Mouse (Mus musculus): ENCODE data around the gene Egfl8.

Egfl8 gene

GRCm38 (mm10) chr17:34629221-34629751, 13.5 kb upstream of the Egfl8 start, which contains the start of gene Prrt1:
TSS of gene Prrt1 (plus strand) at chr17:34629533.
- no peak for DNase-seq (ENCODE audit: extremely low read depth, insufficient read length, low spot score)

DNA sequence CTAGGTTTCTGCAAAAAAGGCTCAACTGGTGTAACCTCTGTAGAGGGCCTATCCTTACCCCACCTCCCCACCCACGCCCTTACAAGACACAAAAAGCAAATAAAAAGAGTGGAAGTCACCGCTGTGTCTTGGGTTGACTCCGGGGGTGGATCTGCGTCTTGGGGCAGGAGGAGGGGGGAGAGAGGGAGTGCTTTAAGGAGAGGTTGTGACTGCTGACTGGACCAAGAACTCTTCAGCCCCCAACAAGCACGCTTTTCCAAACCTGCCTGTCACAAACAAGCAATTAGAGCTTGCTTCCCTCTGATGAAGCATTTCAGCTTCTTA, 12.8 kb upstream of the Egfl8 start:
- DNase-seq (ENCODE audit: extremely low read depth, insufficient read length, low spot score), result no peak

DNA sequence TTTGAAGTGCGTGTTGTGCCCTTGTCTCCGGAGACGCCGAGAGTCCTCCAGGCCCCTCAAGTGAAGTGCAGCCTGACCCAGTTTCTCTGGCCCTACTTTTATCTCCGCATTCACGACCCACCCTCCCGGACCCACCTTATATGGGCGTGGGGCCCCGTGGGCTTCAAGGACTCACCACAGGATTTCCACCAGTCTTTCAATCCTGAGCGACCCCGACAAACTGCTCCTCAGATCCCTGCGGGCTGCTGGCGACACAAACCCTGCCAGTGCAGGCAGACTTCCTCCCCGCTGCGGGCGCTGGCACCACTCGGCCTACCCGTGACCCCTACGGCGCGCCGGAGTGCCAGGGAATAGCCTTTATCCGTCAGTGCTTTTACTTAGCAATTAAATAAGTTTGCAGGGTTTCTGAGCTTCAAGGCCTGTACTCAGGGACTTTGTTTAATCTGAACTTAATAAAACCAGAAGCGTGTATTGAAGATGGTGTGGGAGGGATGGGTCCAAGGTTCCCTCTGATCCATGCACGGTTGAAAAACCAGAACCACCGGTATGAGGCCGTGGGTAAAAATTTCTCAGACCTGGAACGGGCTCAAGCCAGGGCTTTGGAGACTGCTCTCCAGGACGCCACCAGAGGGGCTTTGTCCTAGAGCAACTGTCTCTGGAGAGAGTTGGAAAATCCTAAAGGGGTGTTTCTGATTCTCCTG, 12.3 kb upstream of the Egfl8 start, which contains the start of gene Ppt2:
Gene Ppt2 (minus strand): TSS at position 568 of the 701 bp plus-strand sequence.
- no peak for DNase-seq (ENCODE audit: extremely low read depth, insufficient read length, low spot score)

DNA sequence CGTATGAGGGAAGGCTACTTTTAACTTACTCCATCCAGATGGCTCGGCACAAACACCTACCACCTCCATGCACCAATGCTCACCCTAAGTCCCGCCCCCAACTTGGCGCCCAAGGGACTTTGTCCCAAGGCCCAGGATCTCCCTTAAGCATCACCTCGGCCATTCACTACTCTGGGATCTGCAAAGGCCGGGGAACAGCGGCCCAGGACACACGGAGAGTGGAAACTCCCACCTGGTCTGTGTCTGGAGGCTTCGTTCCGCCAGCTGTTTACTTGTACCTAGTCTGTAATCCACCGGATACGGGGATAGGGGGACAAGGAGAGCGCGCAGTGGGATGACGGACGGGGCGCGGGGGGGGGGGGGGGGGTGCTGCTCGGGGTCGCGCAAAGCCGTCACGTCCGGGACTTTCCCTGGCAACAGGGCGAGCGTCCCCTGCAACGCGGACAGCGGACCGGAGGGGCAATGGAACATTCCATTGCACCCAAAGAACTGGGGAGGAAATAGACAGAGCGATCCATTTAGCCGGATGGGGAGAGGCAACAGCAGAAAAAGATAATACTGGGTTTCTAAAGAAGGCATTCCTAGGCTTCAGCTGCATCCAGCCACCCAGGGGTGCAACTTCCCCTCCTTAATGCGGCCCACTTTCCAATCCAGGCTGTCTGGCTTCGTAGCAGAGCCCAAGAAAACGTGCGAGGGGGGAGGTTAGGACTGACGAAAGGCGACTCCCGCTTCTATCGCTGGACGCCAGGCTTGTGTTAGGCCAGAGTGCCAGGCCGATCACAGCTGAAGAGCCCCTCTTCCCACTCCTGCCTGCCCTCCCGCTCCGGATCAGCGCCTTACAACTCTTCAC, 11.5 kb upstream of the Egfl8 start:
- DNase-seq (ENCODE audit: extremely low read depth, insufficient read length, low spot score), result peak; percentile 85

DNA sequence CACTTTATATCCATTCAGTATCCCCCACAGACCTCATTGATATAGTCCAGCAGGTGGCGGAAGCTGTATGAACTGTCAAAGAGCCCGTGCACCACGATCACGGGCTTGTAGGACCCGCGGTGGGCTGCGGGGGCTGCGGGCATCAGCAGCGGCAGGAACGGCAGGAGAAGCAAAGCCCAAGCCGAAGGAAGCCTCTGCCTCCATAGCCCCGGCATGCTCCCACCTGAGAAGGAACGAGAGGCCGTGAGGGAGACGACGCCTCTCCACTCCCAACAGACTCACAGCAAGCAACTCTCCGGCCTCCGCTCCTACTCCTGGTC, 11.0 kb upstream of the Egfl8 start:
- DNase-seq (ENCODE audit: extremely low read depth, insufficient read length, low spot score), result peak; percentile 66

DNA sequence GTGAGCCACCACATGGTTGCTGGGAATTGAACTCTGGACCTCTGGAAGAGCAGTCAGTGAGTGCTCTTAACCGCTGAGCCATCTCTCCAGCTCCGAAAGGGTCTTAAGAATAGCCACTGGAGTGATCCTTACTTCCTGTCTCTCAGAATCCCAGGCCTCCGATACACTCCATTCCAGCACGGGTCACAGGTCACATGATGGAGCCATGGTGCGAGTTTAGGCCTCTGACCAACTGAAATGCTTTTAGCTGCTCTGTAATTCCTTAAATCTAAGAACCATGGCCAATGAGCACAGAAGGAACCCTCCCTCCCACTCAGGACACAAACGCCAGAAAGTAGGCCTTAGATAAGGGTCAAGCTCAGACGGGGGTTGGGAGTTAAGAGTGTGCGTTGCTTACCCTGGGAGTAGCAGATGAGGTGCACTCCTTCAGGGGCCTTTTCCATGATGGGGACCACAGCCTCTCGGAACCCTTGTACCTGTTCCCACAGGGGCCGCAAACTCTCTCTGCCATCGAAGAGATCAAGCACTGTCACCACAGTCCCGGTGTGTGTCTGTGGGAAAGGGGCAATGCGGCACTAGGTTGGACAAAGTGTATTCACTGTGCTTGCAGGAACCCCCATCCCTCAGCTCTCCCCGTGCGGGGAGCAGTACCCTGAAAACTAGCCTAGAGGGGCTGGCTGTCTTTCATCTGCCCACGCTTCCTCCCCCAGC, 10.4 kb upstream of the Egfl8 start:
- DNase-seq (ENCODE audit: extremely low read depth, insufficient read length, low spot score), result no peak

- DNase-seq (ENCODE audit: extremely low read depth, insufficient read length, low spot score), result no peak
Observed at GRCm38 (mm10) chr17:34624981-34625380, 9.2 kb upstream of the Egfl8 start.

- no peak for DNase-seq (ENCODE audit: extremely low read depth, insufficient read length, low spot score)
Observed at GRCm38 (mm10) chr17:34623161-34623560, 7.4 kb upstream of the Egfl8 start.

- no peak for DNase-seq (ENCODE audit: extremely low read depth, insufficient read length, low spot score)
Observed at GRCm38 (mm10) chr17:34621006-34621405, 5.2 kb upstream of the Egfl8 start.

DNA sequence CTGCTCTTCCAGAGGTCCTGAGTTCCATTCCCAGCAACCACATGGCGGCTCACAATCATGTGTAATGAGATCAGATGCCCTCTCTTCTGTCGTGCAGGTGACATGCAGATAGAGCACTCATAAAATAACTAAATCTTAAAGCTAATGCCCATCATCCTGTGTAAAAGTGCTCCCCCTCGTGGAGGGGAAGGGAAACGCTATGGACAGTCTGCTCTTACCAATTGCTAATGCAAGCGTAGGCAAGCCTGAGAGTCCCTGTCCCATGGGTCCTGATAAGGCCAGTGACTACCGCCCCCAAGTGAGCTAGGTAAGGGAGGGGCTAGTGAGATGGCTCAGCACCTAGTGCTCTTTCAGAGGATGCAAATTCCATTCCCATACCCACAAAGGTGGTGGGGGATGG, 3.2 kb upstream of the Egfl8 start:
- DNase-seq (ENCODE audit: extremely low read depth, insufficient read length, low spot score), result no peak

DNA sequence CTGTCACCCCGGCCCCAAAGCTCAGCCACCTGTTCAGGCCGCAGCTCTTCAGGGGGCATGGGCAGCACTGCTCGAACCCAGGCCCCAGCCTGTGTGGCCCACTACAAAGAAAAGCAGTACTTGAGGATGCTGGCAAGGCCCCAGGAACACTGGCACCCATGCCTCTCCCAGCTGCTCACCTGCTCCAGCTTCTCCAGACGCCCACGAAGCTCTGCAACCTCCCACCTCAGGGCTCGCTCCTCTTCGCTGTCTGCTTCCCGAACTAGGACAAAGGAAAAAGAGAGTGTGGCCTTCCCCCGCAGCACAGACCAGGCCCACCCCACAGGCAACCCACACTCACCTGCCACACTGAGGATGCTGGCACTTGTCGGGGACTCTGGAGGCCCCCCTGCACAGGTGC, 1.9 kb downstream of the Egfl8 start:
- DNase-seq (ENCODE audit: extremely low read depth, insufficient read length, low spot score), result no peak

- DNase-seq (ENCODE audit: extremely low read depth, insufficient read length, low spot score), result no peak
Observed at GRCm38 (mm10) chr17:34613054-34613645, 2.6 kb downstream of the Egfl8 start.

DNA sequence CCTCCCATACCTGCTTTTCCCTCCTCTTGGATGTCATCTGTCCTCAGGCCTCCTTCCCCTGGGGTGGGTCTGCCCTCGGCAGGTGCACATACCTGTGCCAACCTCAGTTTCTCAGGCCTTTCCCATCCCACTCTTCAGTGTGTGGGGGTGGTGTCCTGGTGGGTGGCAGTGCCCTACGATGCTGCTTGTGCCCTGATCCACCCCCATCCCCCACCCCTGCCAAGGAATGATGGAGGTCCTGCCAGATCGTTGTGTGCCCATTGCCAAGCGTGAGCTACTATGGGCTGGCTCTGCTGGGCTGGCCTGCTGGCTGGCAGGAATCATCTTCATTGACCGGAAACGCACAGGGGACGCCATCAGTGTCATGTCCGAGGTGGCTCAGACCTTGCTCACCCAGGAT, 4.7 kb downstream of the Egfl8 start:
- DNase-seq (ENCODE audit: extremely low read depth, insufficient read length, low spot score), result no peak

GRCm38 (mm10) chr17:34607997-34608396, 7.8 kb downstream of the Egfl8 start:
- no peak for DNase-seq (ENCODE audit: extremely low read depth, insufficient read length, low spot score)

GRCm38 (mm10) chr17:34606186-34607039, 9.4 kb downstream of the Egfl8 start:
- DNase-seq (ENCODE audit: extremely low read depth, insufficient read length, low spot score), result peak; percentile 48

DNA sequence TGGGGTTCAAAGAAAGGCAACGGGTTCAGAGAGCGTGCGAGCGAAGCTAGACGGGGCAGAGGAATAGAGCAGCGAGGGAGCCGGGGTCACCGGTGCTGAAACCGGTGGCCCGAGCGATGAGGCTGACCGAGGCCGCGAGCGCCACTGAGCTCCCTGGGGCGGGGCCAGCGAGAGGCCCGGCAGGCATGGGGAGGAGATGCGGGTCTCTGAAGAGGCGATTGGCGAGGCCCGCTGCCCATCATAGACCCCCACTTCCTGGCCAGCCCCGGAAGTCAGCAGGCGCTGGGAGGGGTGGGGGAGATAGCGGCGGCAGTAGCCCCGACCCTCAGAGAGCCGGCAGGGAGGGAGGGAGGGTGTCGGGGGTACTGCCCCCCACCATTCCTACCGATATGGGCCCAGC, 10.2 kb downstream of the Egfl8 start:
- DNase-seq (ENCODE audit: extremely low read depth, insufficient read length, low spot score), result peak; percentile 89

DNA sequence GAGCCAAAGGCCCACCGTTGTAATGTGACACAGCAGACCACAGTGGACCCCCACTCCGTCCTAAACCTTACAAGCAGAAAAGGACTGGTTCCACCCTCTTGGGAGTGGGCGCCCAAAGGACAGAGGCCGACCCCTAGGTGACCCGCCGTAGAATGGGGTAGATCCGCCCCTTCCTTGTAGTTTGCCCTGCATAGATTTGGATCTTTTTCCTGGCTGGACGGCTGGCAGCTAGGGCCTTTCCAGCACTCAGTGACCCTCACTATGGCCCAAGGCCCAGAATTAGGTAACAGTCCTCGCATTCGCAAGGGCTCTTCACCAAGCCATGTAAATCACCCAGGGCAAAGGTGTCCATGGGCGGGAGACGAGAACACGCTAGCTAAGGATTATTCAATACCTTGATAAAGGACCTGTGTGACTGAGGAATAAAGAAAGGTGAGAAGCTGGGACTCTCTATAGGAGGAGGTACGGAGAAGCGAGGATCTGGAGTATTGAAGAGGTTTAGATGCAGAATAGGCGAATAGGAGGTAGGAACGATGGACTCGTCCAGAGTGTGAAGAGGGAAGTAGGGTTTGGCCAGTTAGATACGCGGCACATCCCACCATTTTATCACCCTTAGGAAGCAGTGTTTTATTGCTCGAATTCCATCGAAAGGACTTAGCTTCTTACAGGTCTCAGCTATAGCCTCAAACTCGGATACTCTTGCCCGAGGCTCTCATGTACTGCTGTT, 11.1 kb downstream of the Egfl8 start:
- DNase-seq (ENCODE audit: extremely low read depth, insufficient read length, low spot score), result no peak

DNA sequence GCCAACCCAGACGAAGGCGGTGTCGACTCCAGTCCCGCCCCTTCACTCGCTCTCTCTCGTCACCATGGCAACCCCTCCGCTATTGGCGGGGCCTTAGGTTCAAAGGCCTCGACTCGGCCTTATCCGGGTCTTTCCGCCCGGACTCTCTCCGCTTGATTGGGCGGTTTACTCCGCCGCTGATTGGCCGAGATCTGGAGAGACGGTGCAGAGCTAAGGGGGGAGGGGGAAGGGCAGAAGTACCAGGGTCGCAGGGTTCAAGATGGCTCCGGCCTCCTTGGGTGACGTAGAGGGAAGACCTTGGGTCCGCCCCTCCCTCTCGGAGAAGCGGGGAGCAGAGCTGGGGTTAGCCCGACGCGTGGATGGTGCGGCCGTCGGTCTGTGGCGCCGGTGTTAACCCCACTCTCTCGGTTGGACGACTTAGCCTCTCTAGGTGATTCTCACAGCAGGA, 11.7 kb downstream of the Egfl8 start, which contains the start of gene Agpat1:
Gene Agpat1 (plus strand): TSS at position 202 of the 448 bp plus-strand sequence.
- DNase-seq (ENCODE audit: extremely low read depth, insufficient read length, low spot score), result peak; percentile 99

- DNase-seq (ENCODE audit: extremely low read depth, insufficient read length, low spot score), result no peak
Observed at GRCm38 (mm10) chr17:34603375-34604060, 12.3 kb downstream of the Egfl8 start, which contains the start of gene Rnf5. TSS of gene Rnf5 (minus strand) at chr17:34603690.

Measured in 3134 (cell line).